Mouse (Mus musculus) gastrocnemius, adult 2 months (tissue): Measurements from ENCODE around the gene Trmt1l. TPM values are rescaled to one million over a fixed set of nuclear protein-coding genes. Genes with fewer than 3 reads are reported as not detected.
"Not testable (repeated sequence)": the region's sequence is repeated elsewhere in the genome, so short reads cannot be mapped to it uniquely, and the experiment has no call there.

Experiments used
- DNase-seq: peaks from one replicate; pipeline ENCODE4 v3.0.0; 2022
- H3K27ac ChIP-seq: fragments of 200-600 bp; 2 replicates; pipeline ENCODE4 v1.8.1; 2022; ENCODE audit warnings: mild to moderate bottlenecking
- H3K4me3 ChIP-seq: fragments of 200-600 bp; 2 replicates; pipeline ENCODE4 v1.8.1; 2022; ENCODE audit warnings: mild to moderate bottlenecking, moderate library complexity
- CTCF ChIP-seq: fragments of 200-600 bp; IDR thresholded peaks from 2 replicates; pipeline ENCODE4 v1.8.1; 2022; ENCODE audit warnings: antibody characterized with exemption, mild to moderate bottlenecking, moderate library complexity
- intact Hi-C: fragments of 180-260 bp; cut with DNase I; formaldehyde crosslinking; loops from one replicate; pipeline ENCODE4 v1.15.1; 2025
- total RNA-seq, 2 experiments: library from RNA; stranded (reverse); gene quantifications; 2 replicates each; pipeline ENCODE4 v1.2.3; 2021

Trmt1l gene
- total RNA-seq, 2 experiments from 2014 or later: 15.3 to 18.7 TPM

- TF ChIP-seq CTCF: peak; percentile 20; the same call in 1 of the 2 replicates
- Histone ChIP-seq H3K4me3 (no peak overlapping the region), H3K27ac (no peak overlapping the region)
- intact Hi-C loops: no loop called here
- DNase-seq: no peak
Observed at GRCm38 (mm10) chr1:151461265-151461664, 32.9 kb downstream of the Trmt1l start.

GRCm38 (mm10) chr1:151464914-151465313, 36.6 kb downstream of the Trmt1l start:
- Histone ChIP-seq H3K27ac (no peak overlapping the region), H3K4me3 (no peak overlapping the region)
- intact Hi-C loops: no loop called here
- TF ChIP-seq CTCF: no peak
- DNase-seq: no peak

GRCm38 (mm10) chr1:151466571-151466970, 38.2 kb downstream of the Trmt1l start:
- no peak for TF ChIP-seq CTCF

GRCm38 (mm10) chr1:151471429-151471828, 43.1 kb downstream of the Trmt1l start:
- TF ChIP-seq CTCF: no peak
- DNase-seq: no peak
- Histone ChIP-seq H3K27ac (no peak overlapping the region), H3K4me3 (no peak overlapping the region)
- intact Hi-C loops: no loop called here

More at GRCm38 (mm10) chr1:151466571-151466970, 38.2 kb downstream of the Trmt1l start:
- intact Hi-C loops: no loop called here
- no peak for DNase-seq
- Histone ChIP-seq H3K4me3 (no peak overlapping the region), H3K27ac (no peak overlapping the region)

- H3K27ac ChIP-seq, H3K4me3 ChIP-seq, intact Hi-C loops, DNase-seq: not testable (repeated sequence)
Observed at GRCm38 (mm10) chr1:151472386-151472785, 44.0 kb downstream of the Trmt1l start.

- no peak overlapping the region for H3K27ac ChIP-seq
- intact Hi-C loops: no loop called here
- TF ChIP-seq CTCF: no peak
Observed at GRCm38 (mm10) chr1:151482497-151482896, 54.2 kb downstream of the Trmt1l start.

GRCm38 (mm10) chr1:151483568-151483967, 55.2 kb downstream of the Trmt1l start:
- intact Hi-C loops: no loop called here
- DNase-seq: peak; percentile 25
- peak; percentile 39; the same call in 1 of the 2 replicates for TF ChIP-seq CTCF
- Histone ChIP-seq H3K4me3 (no peak overlapping the region), H3K27ac (no peak overlapping the region)

More at GRCm38 (mm10) chr1:151482497-151482896, 54.2 kb downstream of the Trmt1l start:
- DNase-seq: no peak
- H3K4me3 ChIP-seq: no peak overlapping the region

- TF ChIP-seq CTCF: no peak
- no peak overlapping the region for H3K4me3 ChIP-seq
- H3K27ac ChIP-seq: no peak overlapping the region
- intact Hi-C loops: no loop called here
- DNase-seq: no peak
Observed at GRCm38 (mm10) chr1:151484754-151485153, 56.4 kb downstream of the Trmt1l start.

- DNase-seq: peak; percentile 26
- Histone ChIP-seq H3K27ac (no peak overlapping the region), H3K4me3 (no peak overlapping the region)
- intact Hi-C loops: no loop called here
- no peak for TF ChIP-seq CTCF
Observed at GRCm38 (mm10) chr1:151489806-151490205, 61.5 kb downstream of the Trmt1l start.

GRCm38 (mm10) chr1:151492419-151492818, 64.1 kb downstream of the Trmt1l start:
- peak; percentile 40; the same call in 1 of the 2 replicates for TF ChIP-seq CTCF
- intact Hi-C loops: no loop called here
- no peak overlapping the region for H3K27ac ChIP-seq

GRCm38 (mm10) chr1:151493826-151494225, 65.5 kb downstream of the Trmt1l start:
- intact Hi-C loops: no loop called here
- no peak for DNase-seq
- Histone ChIP-seq H3K4me3 (no peak overlapping the region), H3K27ac (no peak overlapping the region)
- TF ChIP-seq CTCF: no peak

More at GRCm38 (mm10) chr1:151492419-151492818, 64.1 kb downstream of the Trmt1l start:
- no peak for DNase-seq
- no peak overlapping the region for H3K4me3 ChIP-seq

- no peak for DNase-seq
- H3K27ac ChIP-seq: no peak overlapping the region
- no peak for TF ChIP-seq CTCF
- intact Hi-C loops: no loop called here
- no peak overlapping the region for H3K4me3 ChIP-seq
Observed at GRCm38 (mm10) chr1:151494711-151495110, 66.4 kb downstream of the Trmt1l start.

- TF ChIP-seq CTCF: no peak
- no peak overlapping the region for H3K4me3 ChIP-seq
- DNase-seq: no peak
- H3K27ac ChIP-seq: no peak overlapping the region
- intact Hi-C loops: no loop called here
Observed at GRCm38 (mm10) chr1:151495635-151496285, 67.4 kb downstream of the Trmt1l start.

GRCm38 (mm10) chr1:151497028-151497427, 68.7 kb downstream of the Trmt1l start:
- Histone ChIP-seq H3K27ac (no peak overlapping the region), H3K4me3 (no peak overlapping the region)
- peak; percentile 58 for TF ChIP-seq CTCF
- intact Hi-C loops: no loop called here
- DNase-seq: peak; percentile 35
